Mouse (Mus musculus) thymus, postnatal 4 days (tissue): ENCODE measurements at regions not wholly inside any gene's neighbourhood (a gene's known extent, or its start where the extent isn't known, plus 50 kb on each side); places are given as distances from the start of the nearest gene placed in this dataset.
"Not testable (repeated sequence)": the region's sequence is repeated elsewhere in the genome, so short reads cannot be mapped to it uniquely, and the experiment has no call there.

Experiments
- DNase-seq: peaks from one replicate; pipeline ENCODE4 v3.0.0; 2021

DNA sequence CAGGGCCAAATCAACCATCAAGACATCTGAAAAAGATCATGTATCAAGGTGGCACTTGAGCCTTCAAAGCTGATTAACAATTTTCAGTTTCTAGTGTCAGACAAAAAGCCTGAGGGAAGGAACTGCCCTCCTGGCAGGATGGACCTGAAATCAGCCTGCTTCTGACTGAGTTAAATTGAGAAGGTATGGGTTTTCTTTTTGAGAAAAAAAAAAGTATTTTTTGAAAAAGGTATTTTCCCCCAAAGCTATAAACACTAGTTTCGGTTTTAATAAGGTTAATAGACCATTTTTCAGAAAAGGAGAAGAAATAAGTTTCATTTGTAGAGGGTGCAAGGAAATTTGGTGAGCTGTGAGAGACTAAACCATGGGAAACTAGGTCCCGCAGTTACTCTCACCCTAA, 124.6 kb upstream of the Mrpl21 start:
- DNase-seq = not testable (repeated sequence)

DNA sequence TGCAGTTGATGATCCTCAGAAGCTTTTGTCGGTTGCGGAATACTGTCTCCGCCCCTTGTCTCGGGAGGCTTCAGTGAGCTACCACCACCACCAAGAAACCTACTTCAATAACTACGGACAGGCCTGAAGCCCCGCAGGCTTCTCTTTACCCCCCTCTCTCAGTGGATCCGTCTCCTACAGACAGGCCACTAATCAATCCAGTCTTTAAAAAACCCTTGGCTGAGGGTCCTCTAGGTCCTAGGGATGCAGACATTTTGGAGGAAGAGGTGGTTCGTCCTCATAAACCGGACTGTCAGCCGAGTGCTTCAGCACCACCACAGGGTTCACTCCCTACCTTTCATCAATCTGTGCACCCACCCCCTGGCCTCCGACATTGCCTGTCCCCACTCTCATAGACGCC, 123.4 kb upstream of the Mrpl21 start:
- DNase-seq = no peak

DNA sequence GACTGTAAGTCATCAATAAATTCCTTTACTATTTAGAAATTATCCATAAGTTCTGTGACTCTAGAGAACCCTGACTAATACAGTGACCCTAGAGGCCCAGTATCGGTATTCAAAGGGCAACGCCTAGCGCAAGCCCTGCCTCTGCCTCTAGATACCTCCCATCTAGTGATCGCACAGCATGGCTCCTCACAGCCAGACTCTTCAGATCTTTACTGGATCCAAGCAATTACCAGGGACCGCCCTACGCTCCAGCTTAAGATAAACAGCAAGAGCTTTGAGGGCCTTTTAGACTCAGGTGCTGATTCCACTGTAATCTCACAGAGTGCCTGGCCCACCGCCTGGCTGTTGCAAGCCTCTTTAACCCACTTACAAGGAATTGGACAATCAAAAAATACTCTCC, 115.0 kb upstream of the Mrpl21 start:
- no peak for DNase-seq

DNA sequence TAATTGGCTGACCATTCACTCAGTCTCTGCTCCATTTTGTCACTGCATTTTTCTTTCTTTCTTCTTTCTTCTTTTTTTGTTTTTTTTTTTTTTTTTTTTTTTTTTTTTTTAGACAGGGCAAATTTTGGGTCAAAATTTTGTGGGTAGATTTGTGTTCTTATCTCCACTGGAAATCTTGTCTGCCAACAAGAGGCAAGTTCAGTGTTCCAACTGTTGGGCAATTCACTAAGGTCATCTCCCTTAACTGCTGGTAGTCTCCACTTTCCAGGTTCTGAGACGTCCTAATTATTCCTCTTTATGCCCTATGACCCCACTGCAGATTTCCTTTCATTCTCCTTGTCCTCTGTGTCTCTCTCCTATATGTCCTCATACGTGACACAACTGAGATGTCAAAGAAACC, 100.1 kb upstream of the Mrpl21 start:
- no peak for DNase-seq

GRCm38 (mm10) chr19:3192644-3193043, 90.1 kb upstream of the Mrpl21 start:
- DNase-seq = no peak

- peak; percentile 65 for DNase-seq
Observed at GRCm38 (mm10) chr19:3204504-3204903, 78.2 kb upstream of the Mrpl21 start.

GRCm38 (mm10) chr19:3205406-3205805, 77.3 kb upstream of the Mrpl21 start:
- not testable (repeated sequence) for DNase-seq

DNA sequence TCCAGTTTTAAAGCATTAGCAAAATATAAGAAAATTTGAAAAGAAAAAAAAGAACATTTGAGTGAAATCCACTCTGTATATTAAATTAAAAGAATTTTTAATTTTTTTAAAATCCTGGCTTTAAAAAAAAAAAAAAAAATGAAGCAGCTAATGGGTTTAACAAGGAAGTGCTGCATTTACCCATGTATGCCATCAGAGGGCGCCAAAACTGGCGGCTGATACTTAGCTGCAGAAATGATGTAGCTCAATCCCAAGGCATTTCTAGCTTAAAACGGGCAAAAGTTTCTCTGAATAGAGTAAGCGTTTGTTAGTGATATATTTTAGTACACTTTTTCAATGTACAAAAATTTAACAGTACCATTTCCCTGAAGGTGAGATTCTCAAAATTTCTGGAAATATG, 74.4 kb upstream of the Mrpl21 start:
- DNase-seq = peak; percentile 54
